Mouse (Mus musculus) kidney, adult 2 months (tissue): ENCODE results near the gene Ckm. TPM values are rescaled to one million over a fixed set of nuclear protein-coding genes. Genes with fewer than 3 reads are reported as not detected.

Experiments used
- DNase-seq: peaks from one replicate; pipeline ENCODE4 v3.0.0; 2021
- H3K27ac ChIP-seq: fragments of 200-500 bp; 2 replicates; pipeline ENCODE4 v1.5.1; 2012; ENCODE audit warnings: low read depth, low read length, control low read depth, inconsistent platforms; ENCODE audit not compliant: insufficient read depth
- H3K27me3 ChIP-seq: fragments of 200-500 bp; replicated peaks from 2 replicates; pipeline ENCODE4 v1.6.1; 2012; ENCODE audit warnings: mild to moderate bottlenecking, moderate library complexity, low read length, inconsistent platforms; ENCODE audit not compliant: control insufficient read depth, insufficient read depth
- H3K36me3 ChIP-seq: fragments of 200-500 bp; 2 replicates; pipeline ENCODE4 v1.6.1; 2012; ENCODE audit warnings: mild to moderate bottlenecking, moderate library complexity, low read length, inconsistent platforms; ENCODE audit not compliant: control insufficient read depth, insufficient read depth
- H3K4me1 ChIP-seq: fragments of 200-500 bp; 2 replicates; pipeline ENCODE4 v1.6.1; 2011; ENCODE audit warnings: low read length; ENCODE audit not compliant: control insufficient read depth, insufficient read depth
- H3K4me3 ChIP-seq: fragments of 200-500 bp; 2 replicates; pipeline ENCODE4 v1.5.1; 2011; ENCODE audit warnings: mild to moderate bottlenecking, low read depth, low read length, control low read depth; ENCODE audit not compliant: insufficient read depth
- CTCF ChIP-seq: fragments of 200-500 bp; conservative IDR thresholded peaks from 2 replicates; pipeline ENCODE4 v1.5.1; 2011; ENCODE audit warnings: low read depth, mild to moderate bottlenecking, control low read depth, low read length, moderate library complexity, mixed read lengths; ENCODE audit not compliant: insufficient read depth, insufficient read length
- POLR2A ChIP-seq: fragments of 200-500 bp; IDR thresholded peaks from one replicate; pipeline ENCODE4 v1.6.1; 2011; ENCODE audit warnings: low read depth, low read length, control low read depth
- WGBS: fragments of 180-500 bp; shearing (Covaris S2); methylation state at CpG from one replicate; pipeline ENCODE4 v1.1.7; 2018; 5-methylcytosine and 5-hydroxymethylcytosine counted together
- polyA plus RNA-seq: library from polyadenylated mRNA; depleted of rRNA; stranded (reverse); fragments of >200 nt; gene quantifications from 2 replicates; pipeline ENCODE4 v1.2.3, GENCODE M21; 2012

Gene Ckm
- polyA plus RNA-seq, 1 experiment: 420 TPM

- no peak overlapping the region for H3K4me3 ChIP-seq
- no peaks in the 10 kb centered on the region for H3K27me3 ChIP-seq
- no peak for TF ChIP-seq POLR2A
- no peak for TF ChIP-seq CTCF
- 87% methylated on average over 9 of the region's 9 CpGs for WGBS
- DNase-seq: no peak
- H3K4me1 ChIP-seq: no peaks in the 10 kb centered on the region
- H3K36me3 ChIP-seq: no peaks in the 10 kb centered on the region
- H3K27ac ChIP-seq: no peak overlapping the region
These were observed 20.9 kb upstream of the Ckm start for GRCm38 (mm10) chr7:19383708-19384107.

- DNase-seq: peak; percentile 11
- H3K27ac ChIP-seq: no peak overlapping the region
- no peaks in the 10 kb centered on the region for H3K27me3 ChIP-seq
- no peaks in the 10 kb centered on the region for H3K4me1 ChIP-seq
- H3K36me3 ChIP-seq: no peaks in the 10 kb centered on the region
- no peak overlapping the region for H3K4me3 ChIP-seq
- TF ChIP-seq CTCF (no peak), POLR2A (no peak)
- WGBS: 78% methylated on average over 10 of the region's 10 CpGs
These were observed 15.7 kb upstream of the Ckm start for GRCm38 (mm10) chr7:19388699-19389413.

- WGBS: 90% methylated on average over 8 of the region's 8 CpGs
- H3K27ac ChIP-seq: no peak overlapping the region
- no peaks in the 10 kb centered on the region for H3K36me3 ChIP-seq
- H3K4me3 ChIP-seq: no peak overlapping the region
- no peaks in the 10 kb centered on the region for H3K27me3 ChIP-seq
- TF ChIP-seq CTCF: no peak
- TF ChIP-seq POLR2A: no peak
- DNase-seq: no peak
- H3K4me1 ChIP-seq: no peaks in the 10 kb centered on the region
These were observed 10.1 kb upstream of the Ckm start for GRCm38 (mm10) chr7:19394484-19394883.

- no peaks in the 10 kb centered on the region for H3K36me3 ChIP-seq
- no peaks in the 10 kb centered on the region for H3K27me3 ChIP-seq
- no peaks in the 10 kb centered on the region for H3K4me1 ChIP-seq
- H3K27ac ChIP-seq: no peak overlapping the region
- H3K4me3 ChIP-seq: peak overlapping the region; percentile 9; the same call in 1 of the 2 replicates
- WGBS: 3% methylated on average over 26 of the region's 27 CpGs
- DNase-seq: peak; percentile 59
- TF ChIP-seq POLR2A (no peak), CTCF (no peak)
These were observed 4.9 kb upstream of the Ckm start for GRCm38 (mm10) chr7:19399496-19400280.

- TF ChIP-seq POLR2A (no peak), CTCF (no peak)
- Histone ChIP-seq H3K36me3 (no peaks in the 10 kb centered on the region), H3K4me3 (no peak overlapping the region), H3K27ac (no peak overlapping the region), H3K27me3 (no peaks in the 10 kb centered on the region), H3K4me1 (no peaks in the 10 kb centered on the region)
- WGBS: 89% methylated on average over 4 of the region's 4 CpGs
- DNase-seq: no peak
These were observed 3.6 kb upstream of the Ckm start for GRCm38 (mm10) chr7:19400946-19401345.

GRCm38 (mm10) chr7:19402535-19403112 lies 2.0 kb upstream of the Ckm start:
- no peak overlapping the region for H3K27ac ChIP-seq
- no peak overlapping the region for H3K4me3 ChIP-seq
- H3K4me1 ChIP-seq: no peaks in the 10 kb centered on the region
- DNase-seq: no peak
- H3K36me3 ChIP-seq: no peaks in the 10 kb centered on the region
- TF ChIP-seq CTCF (no peak), POLR2A (no peak)
- H3K27me3 ChIP-seq: no peaks in the 10 kb centered on the region
- 82% methylated on average over 9 of the region's 9 CpGs for WGBS

- Histone ChIP-seq H3K4me3 (peak within 1 kb of the TSS; percentile 50), H3K36me3 (no peaks in the 10 kb centered on the region), H3K27ac (no peak within 1 kb of the TSS), H3K27me3 (no peaks in the 10 kb centered on the region), H3K4me1 (no peaks in the 10 kb centered on the region)
- under 1% methylated on average over 62 of the region's 62 CpGs for WGBS
- TF ChIP-seq CTCF (no peak), POLR2A (no peak)
- DNase-seq: peak; percentile 89
These were observed 762 bp upstream of the Ckm start, which contains the start of gene Klc3 for GRCm38 (mm10) chr7:19403731-19404296. Klc3 (minus strand) TSS chr7:19404104.
